Mouse (Mus musculus) erythroblast, embryonic 14.5 days (primary cell): ENCODE data around the gene Atf6. TPM values are rescaled to one million over a fixed set of nuclear protein-coding genes. Genes with fewer than 3 reads are reported as not detected.

ENCODE experiments used
- H3K27me3 ChIP-seq: 2 replicates; pipeline ENCODE4 v1.6.1; 2012; ENCODE audit warnings: inconsistent platforms; ENCODE audit not compliant: control insufficient read depth
- H3K36me3 ChIP-seq: 2 replicates; pipeline ENCODE4 v1.6.1; 2012; ENCODE audit warnings: mild to moderate bottlenecking, inconsistent platforms; ENCODE audit not compliant: control insufficient read depth
- H3K4me1 ChIP-seq: 2 replicates; pipeline ENCODE4 v1.6.1; 2012; ENCODE audit warnings: inconsistent platforms; ENCODE audit not compliant: control insufficient read depth
- H3K4me3 ChIP-seq: replicated peaks from 2 replicates; pipeline ENCODE3; 2012; ENCODE audit warnings: moderate library complexity, mild to moderate bottlenecking, inconsistent platforms
- H3K9me3 ChIP-seq: 2 replicates; pipeline ENCODE4 v1.6.1; 2012; ENCODE audit warnings: low read length, inconsistent platforms, mixed read lengths; ENCODE audit not compliant: control insufficient read depth
- GATA1 ChIP-seq: IDR thresholded peaks from 2 replicates; pipeline ENCODE4 v1.6.1; 2012; ENCODE audit warnings: low read length, inconsistent platforms, mixed read lengths
- TAL1 ChIP-seq: IDR thresholded peaks from 3 replicates; pipeline ENCODE4 v1.6.1; 2012; ENCODE audit warnings: low read length, inconsistent platforms, mixed read lengths
- polyA plus RNA-seq: library from polyadenylated mRNA; stranded (reverse); fragments of >175 nt; gene quantifications from 2 replicates; pipeline ENCODE4 v1.2.3, GENCODE M21; 2012

Gene Atf6
- polyA plus RNA-seq, 1 experiment: 0.22 TPM

- no peak for TF ChIP-seq GATA1
- no peak for TF ChIP-seq TAL1
Observed at GRCm38 (mm10) chr1:170698771-170699170, 168.8 kb downstream of the Atf6 start.

GRCm38 (mm10) chr1:170697771-170698356 lies 169.7 kb downstream of the Atf6 start:
- no peak overlapping the region for H3K4me3 ChIP-seq
- TF ChIP-seq TAL1: no peak
- no peak for TF ChIP-seq GATA1
- H3K36me3 ChIP-seq: no peaks in the 10 kb centered on the region
- H3K27me3 ChIP-seq: no peaks in the 10 kb centered on the region
- no peaks in the 10 kb centered on the region for H3K9me3 ChIP-seq
- H3K4me1 ChIP-seq: peaks cover 5% of the 10 kb centered on the region

More at GRCm38 (mm10) chr1:170698771-170699170, 168.8 kb downstream of the Atf6 start:
- Histone ChIP-seq H3K4me3 (no peak overlapping the region), H3K27me3 (no peaks in the 10 kb centered on the region), H3K4me1 (peaks cover 5% of the 10 kb centered on the region), H3K36me3 (no peaks in the 10 kb centered on the region), H3K9me3 (no peaks in the 10 kb centered on the region)

- Histone ChIP-seq H3K36me3 (no peaks in the 10 kb centered on the region), H3K27me3 (no peaks in the 10 kb centered on the region), H3K4me1 (peaks cover 5% of the 10 kb centered on the region), H3K9me3 (no peaks in the 10 kb centered on the region), H3K4me3 (no peak overlapping the region)
- TF ChIP-seq TAL1: no peak
- TF ChIP-seq GATA1: no peak
Observed at GRCm38 (mm10) chr1:170696996-170697395, 170.6 kb downstream of the Atf6 start.

- Histone ChIP-seq H3K4me3 (no peak overlapping the region), H3K27me3 (no peaks in the 10 kb centered on the region), H3K36me3 (no peaks in the 10 kb centered on the region), H3K4me1 (peaks cover 5% of the 10 kb centered on the region), H3K9me3 (no peaks in the 10 kb centered on the region)
- no peak for TF ChIP-seq TAL1
- TF ChIP-seq GATA1: no peak
Observed at GRCm38 (mm10) chr1:170695326-170695725, 172.2 kb downstream of the Atf6 start.

- Histone ChIP-seq H3K36me3 (no peaks in the 10 kb centered on the region), H3K9me3 (no peaks in the 10 kb centered on the region), H3K4me1 (peaks cover 5% of the 10 kb centered on the region), H3K4me3 (no peak overlapping the region), H3K27me3 (no peaks in the 10 kb centered on the region)
- TF ChIP-seq GATA1: no peak
- TF ChIP-seq TAL1: no peak
Observed at GRCm38 (mm10) chr1:170694821-170695291, 172.7 kb downstream of the Atf6 start.

- peaks cover 5% of the 10 kb centered on the region for H3K4me1 ChIP-seq
- H3K9me3 ChIP-seq: no peaks in the 10 kb centered on the region
- TF ChIP-seq TAL1: no peak
- TF ChIP-seq GATA1: no peak
- no peaks in the 10 kb centered on the region for H3K36me3 ChIP-seq
- no peak overlapping the region for H3K4me3 ChIP-seq
- no peaks in the 10 kb centered on the region; the same call in 1 of the 2 replicates for H3K27me3 ChIP-seq
Observed at GRCm38 (mm10) chr1:170691301-170691700, 176.3 kb downstream of the Atf6 start.

GRCm38 (mm10) chr1:170689773-170690172 lies 177.8 kb downstream of the Atf6 start:
- H3K4me1 ChIP-seq: peaks cover 1% of the 10 kb centered on the region
- H3K9me3 ChIP-seq: no peaks in the 10 kb centered on the region
- no peaks in the 10 kb centered on the region; the same call in 1 of the 2 replicates for H3K27me3 ChIP-seq
- no peaks in the 10 kb centered on the region for H3K36me3 ChIP-seq
- TF ChIP-seq GATA1: no peak
- no peak for TF ChIP-seq TAL1
- no peak overlapping the region for H3K4me3 ChIP-seq

GRCm38 (mm10) chr1:170683863-170684262 lies 183.7 kb downstream of the Atf6 start:
- no peaks in the 10 kb centered on the region for H3K9me3 ChIP-seq
- H3K4me1 ChIP-seq: no peaks in the 10 kb centered on the region
- no peaks in the 10 kb centered on the region; the same call in 1 of the 2 replicates for H3K27me3 ChIP-seq
- TF ChIP-seq GATA1 (no peak), TAL1 (no peak)
- H3K4me3 ChIP-seq: no peak overlapping the region
- no peaks in the 10 kb centered on the region for H3K36me3 ChIP-seq

- Histone ChIP-seq H3K4me1 (no peaks in the 10 kb centered on the region), H3K9me3 (no peaks in the 10 kb centered on the region), H3K36me3 (no peaks in the 10 kb centered on the region), H3K4me3 (no peak overlapping the region), H3K27me3 (no peaks in the 10 kb centered on the region)
- TF ChIP-seq TAL1: no peak
- no peak for TF ChIP-seq GATA1
Observed at GRCm38 (mm10) chr1:170679624-170680023, 187.9 kb downstream of the Atf6 start.
